13 mouse cellular contexts compared by ENCODE assay signal in the genomic region with DNA sequence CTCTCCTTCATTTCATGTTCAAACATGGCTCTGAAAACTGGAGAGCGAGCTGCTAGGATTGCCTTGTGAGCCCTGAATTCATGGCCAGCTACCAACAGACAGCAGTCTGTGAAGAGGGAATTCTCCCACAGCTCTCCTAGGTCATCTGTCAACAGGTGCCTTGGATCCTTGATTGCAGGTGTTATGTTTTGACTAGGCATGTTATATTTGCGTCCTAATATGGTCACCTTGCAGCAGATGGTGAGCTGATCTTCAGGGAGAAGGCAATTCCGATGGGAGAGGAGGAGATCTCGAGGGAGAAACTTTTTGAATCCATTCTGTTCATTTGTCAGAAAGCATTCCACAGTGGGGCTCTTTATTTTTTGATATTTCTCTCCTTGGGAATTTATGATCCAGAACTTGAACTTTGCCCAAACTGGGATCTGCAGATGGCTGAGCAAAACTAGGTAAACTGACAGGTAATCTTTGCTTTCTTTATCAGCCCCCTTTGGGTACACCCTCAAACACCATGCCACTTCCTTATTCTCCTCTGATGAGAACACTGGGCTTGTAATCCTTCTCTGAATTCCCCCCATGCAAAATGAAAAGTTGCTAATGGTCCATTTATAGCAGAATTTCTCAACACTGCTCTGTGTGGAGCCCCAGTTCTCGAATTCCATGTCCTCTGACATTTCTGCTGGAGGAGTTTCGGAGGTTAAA. TPM values are rescaled to one million over a fixed set of nuclear protein-coding genes. Genes with fewer than 3 reads are reported as not detected.
"Had no signal": no experiment of that assay in that cellular context is flagged by ENCODE, and none has a peak within 500 bp of the region (broad histone marks: within the 10 kb centered on the region; RNA-seq: fewer than 3 reads in every experiment).

No protein-coding gene starts in this region.

RNA-seq across cellular contexts. Expression of a gene that starts 5.2 kb away (rescaled TPM):
- polyA plus RNA-seq: neural tube, embryonic 13.5 days; neural tube, embryonic 14.5 days; neural tube, embryonic 15.5 days; small intestine, adult 2 months; spleen, adult 2 months; stomach, embryonic 14.5 days; stomach, embryonic 15.5 days; stomach, embryonic 16.5 days; stomach, postnatal 0 days; testis, adult 2 months; thymus, adult 2 months; thymus, postnatal 0 days; urinary bladder, adult 2 months had no signal

RNA-seq across cellular contexts. Expression of a gene that starts 18.5 kb away (rescaled TPM):
- polyA plus RNA-seq: neural tube, embryonic 13.5 days; neural tube, embryonic 14.5 days; neural tube, embryonic 15.5 days; small intestine, adult 2 months; spleen, adult 2 months; stomach, embryonic 14.5 days; stomach, embryonic 15.5 days; stomach, embryonic 16.5 days; stomach, postnatal 0 days; testis, adult 2 months; thymus, adult 2 months; thymus, postnatal 0 days; urinary bladder, adult 2 months had no signal

RNA-seq across cellular contexts. Expression of a gene that starts 21.9 kb away (rescaled TPM):
- polyA plus RNA-seq: neural tube, embryonic 13.5 days; neural tube, embryonic 14.5 days; neural tube, embryonic 15.5 days; small intestine, adult 2 months; spleen, adult 2 months; stomach, embryonic 14.5 days; stomach, embryonic 15.5 days; stomach, embryonic 16.5 days; stomach, postnatal 0 days; testis, adult 2 months; thymus, adult 2 months; thymus, postnatal 0 days; urinary bladder, adult 2 months had no signal
